Mouse (Mus musculus) kidney, embryonic 14.5 days (tissue): ENCODE data around the gene Cyp4x1. TPM values are rescaled to one million over a fixed set of nuclear protein-coding genes. Genes with fewer than 3 reads are reported as not detected.

Experiments
- ATAC-seq: fragments of 200-750 bp; cut with Nextera tagmentation; 2 replicates; pipeline ENCODE4 v1.8.0; 2017; ENCODE audit warnings: moderate number of reproducible peaks, mild to moderate bottlenecking, moderate TSS enrichment, moderate library complexity; ENCODE audit not compliant: low FRiP score, low TSS enrichment
- H3K27ac ChIP-seq: fragments of 300-500 bp; sonication (generic); 2 replicates; pipeline ENCODE4 v1.5.1; 2014; ENCODE audit warnings: low read depth, mild to moderate bottlenecking, low read length, moderate library complexity, mixed read lengths
- H3K27me3 ChIP-seq: fragments of 300-500 bp; sonication (generic); 2 replicates; pipeline ENCODE4 v1.6.1; 2014; ENCODE audit warnings: mild to moderate bottlenecking, low read length; ENCODE audit not compliant: control insufficient read depth, insufficient read depth
- H3K36me3 ChIP-seq: fragments of 300-500 bp; sonication (generic); 2 replicates; pipeline ENCODE4 v1.6.1; 2014; ENCODE audit warnings: low read length, mixed read lengths; ENCODE audit not compliant: control insufficient read depth, insufficient read depth
- H3K4me1 ChIP-seq: fragments of 300-500 bp; sonication (generic); 2 replicates; pipeline ENCODE4 v1.6.1; 2014; ENCODE audit warnings: low read length, mixed read lengths; ENCODE audit not compliant: control insufficient read depth, insufficient read depth
- H3K4me2 ChIP-seq: fragments of 300-500 bp; sonication (generic); replicated peaks from 2 replicates; pipeline ENCODE4 v1.6.1; 2014; ENCODE audit warnings: low read depth, mild to moderate bottlenecking, low read length
- H3K4me3 ChIP-seq: fragments of 300-500 bp; sonication (generic); 2 replicates; pipeline ENCODE4 v1.5.1; 2014; ENCODE audit warnings: mild to moderate bottlenecking, low read length
- H3K9ac ChIP-seq: fragments of 300-500 bp; sonication (generic); 2 replicates; pipeline ENCODE4 v1.6.1; 2014; ENCODE audit warnings: low read depth, mild to moderate bottlenecking, low read length, moderate library complexity
- H3K9me3 ChIP-seq: fragments of 300-500 bp; sonication (generic); 2 replicates; pipeline ENCODE4 v1.6.1; 2016; ENCODE audit warnings: low read length; ENCODE audit not compliant: control insufficient read depth
- WGBS: fragments of 180-500 bp; shearing (Covaris S2); extraction: QIAGEN DNeasy Blood & Tissue Kit; methylation state at CpG from one replicate; pipeline ENCODE4 v1.1.7; 2014; 5-methylcytosine and 5-hydroxymethylcytosine counted together
- polyA plus RNA-seq: library from polyadenylated mRNA; unstranded; fragments of >200 nt; fragmentation: Nextera tagmentation; extraction: Ambion mirVana; gene quantifications from 2 replicates; pipeline ENCODE4 v1.2.1, GENCODE M21; 2014

The Cyp4x1 gene
- polyA plus RNA-seq, 1 experiment from 2014 or later, result 0.54 TPM

- H3K9me3 ChIP-seq, result no peaks in the 10 kb centered on the region
- 1% methylated on average over 29 of the region's 31 CpGs for WGBS
- peak overlapping the region; percentile 32; the same call in 1 of the 2 replicates for H3K9ac ChIP-seq
- H3K4me3 ChIP-seq, result peak overlapping the region; percentile 43
- peak overlapping the region; percentile 89 for H3K4me2 ChIP-seq
- peaks cover 20% of the 10 kb centered on the region for H3K27me3 ChIP-seq
- peak; percentile 82 for ATAC-seq
- no peaks in the 10 kb centered on the region for H3K36me3 ChIP-seq
- H3K4me1 ChIP-seq, result peaks cover 17% of the 10 kb centered on the region; the same call in 1 of the 2 replicates
- H3K27ac ChIP-seq, result peak overlapping the region; percentile 71; the same call in 1 of the 2 replicates
These were observed 38.2 kb downstream of the Cyp4x1 start for GRCm38 (mm10) chr4:115095671-115096434.

DNA sequence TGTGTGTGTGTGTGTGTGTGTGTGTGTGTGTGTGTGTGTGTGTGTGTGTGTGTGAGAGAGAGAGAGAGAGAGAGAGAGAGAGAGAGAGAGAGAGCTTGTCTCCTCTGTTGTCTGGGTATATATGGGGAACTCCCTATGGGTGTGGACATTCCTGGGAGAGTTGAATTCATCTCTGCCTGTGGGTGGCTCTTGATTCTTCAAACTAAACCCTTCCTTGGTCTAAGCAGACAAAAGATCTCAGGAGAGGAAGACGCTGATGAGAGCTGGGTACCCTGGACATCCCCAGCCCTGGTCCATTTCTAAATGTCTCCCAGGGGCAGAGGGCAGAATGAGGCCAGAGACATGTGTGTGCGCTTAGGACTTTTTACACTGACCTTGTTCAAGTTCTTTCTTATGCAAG lies 40.0 kb downstream of the Cyp4x1 start:
- H3K4me3 ChIP-seq, result no peak overlapping the region
- 89% methylated on average over 2 of the region's 2 CpGs for WGBS
- H3K9ac ChIP-seq, result no peak overlapping the region
- H3K36me3 ChIP-seq, result no peaks in the 10 kb centered on the region
- no peaks in the 10 kb centered on the region for H3K9me3 ChIP-seq
- peaks cover 21% of the 10 kb centered on the region for H3K27me3 ChIP-seq
- H3K4me2 ChIP-seq, result no peak overlapping the region
- no peak for ATAC-seq
- H3K27ac ChIP-seq, result no peak overlapping the region
- H3K4me1 ChIP-seq, result peaks cover 19% of the 10 kb centered on the region; the same call in 1 of the 2 replicates

DNA sequence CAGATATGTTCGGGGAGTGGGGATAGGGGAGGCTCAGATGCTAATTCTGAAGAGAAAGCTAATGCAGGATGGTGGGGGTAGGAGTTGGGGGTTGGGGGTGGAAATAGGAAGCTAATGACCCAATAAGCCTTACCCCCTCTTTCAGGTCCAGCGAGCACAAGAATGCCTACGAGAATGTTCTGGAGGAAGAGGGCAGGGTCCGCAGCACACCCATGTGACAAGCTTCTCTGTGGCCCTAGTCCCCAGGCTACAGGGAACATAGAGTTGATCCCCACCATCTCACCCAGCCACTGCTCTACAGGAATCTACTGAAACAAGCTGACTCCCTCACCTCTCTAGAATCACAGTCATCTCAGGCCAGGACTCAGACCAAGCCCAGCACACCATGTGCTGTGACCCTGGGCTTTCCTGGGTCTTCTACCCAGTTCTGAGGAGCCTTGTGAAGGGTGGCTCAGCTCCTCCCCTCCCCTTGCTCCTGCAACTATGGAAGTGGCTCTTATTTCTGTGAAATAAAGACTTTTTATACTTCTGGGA lies 40.7 kb downstream of the Cyp4x1 start:
- Histone ChIP-seq H3K36me3 (no peaks in the 10 kb centered on the region), H3K9me3 (no peaks in the 10 kb centered on the region), H3K4me1 (peaks cover 22% of the 10 kb centered on the region; the same call in 1 of the 2 replicates), H3K27me3 (peaks cover 28% of the 10 kb centered on the region), H3K4me2 (no peak overlapping the region), H3K9ac (no peak overlapping the region), H3K27ac (no peak overlapping the region), H3K4me3 (no peak overlapping the region)
- ATAC-seq, result no peak
- 54% methylated on average over 4 of the region's 4 CpGs for WGBS

GRCm38 (mm10) chr4:115091806-115092205 lies 42.3 kb downstream of the Cyp4x1 start:
- no peak for ATAC-seq
- H3K27ac ChIP-seq, result no peak overlapping the region
- peaks cover 19% of the 10 kb centered on the region; the same call in 1 of the 2 replicates for H3K4me1 ChIP-seq
- no peak overlapping the region for H3K4me2 ChIP-seq
- H3K9ac ChIP-seq, result no peak overlapping the region
- H3K9me3 ChIP-seq, result no peaks in the 10 kb centered on the region
- H3K36me3 ChIP-seq, result no peaks in the 10 kb centered on the region
- peaks cover 35% of the 10 kb centered on the region for H3K27me3 ChIP-seq
- no peak overlapping the region for H3K4me3 ChIP-seq
- WGBS, result 78% methylated on average over 3 of the region's 3 CpGs

GRCm38 (mm10) chr4:115090592-115090991 lies 43.5 kb downstream of the Cyp4x1 start:
- Histone ChIP-seq H3K27ac (no peak overlapping the region), H3K4me2 (no peak overlapping the region), H3K4me1 (0 out of 2 replicates have a peak, but pooled peaks cover 8% of the 10 kb centered on the region), H3K27me3 (peaks cover 26% of the 10 kb centered on the region), H3K4me3 (no peak overlapping the region), H3K9ac (no peak overlapping the region), H3K36me3 (no peaks in the 10 kb centered on the region), H3K9me3 (no peaks in the 10 kb centered on the region)
- 55% methylated on average over 2 of the region's 2 CpGs for WGBS
- peak; percentile 26; the same call in 1 of the 2 replicates for ATAC-seq

GRCm38 (mm10) chr4:115088611-115089338 lies 45.3 kb downstream of the Cyp4x1 start, which contains the start of gene Pdzk1ip1:
Gene Pdzk1ip1 (plus strand): TSS chr4:115088708.
- Histone ChIP-seq H3K4me3 (peak within 1 kb of the TSS; percentile 12), H3K4me2 (peak within 1 kb of the TSS; percentile 26), H3K27me3 (peaks cover 21% of the 10 kb centered on the region), H3K9ac (peak within 1 kb of the TSS; percentile 34; the same call in 1 of the 2 replicates), H3K9me3 (no peaks in the 10 kb centered on the region), H3K4me1 (0 out of 2 replicates have a peak, but pooled peaks cover 6% of the 10 kb centered on the region), H3K27ac (peak within 1 kb of the TSS; percentile 37; the same call in 1 of the 2 replicates), H3K36me3 (no peaks in the 10 kb centered on the region)
- 9% methylated on average over 11 of the region's 11 CpGs for WGBS
- peak; percentile 5; the same call in 1 of the 2 replicates for ATAC-seq

GRCm38 (mm10) chr4:115086763-115087415 lies 47.2 kb downstream of the Cyp4x1 start:
- no peak overlapping the region for H3K4me3 ChIP-seq
- no peak overlapping the region for H3K27ac ChIP-seq
- 0 out of 2 replicates have a peak, but pooled peaks cover 6% of the 10 kb centered on the region for H3K4me1 ChIP-seq
- ATAC-seq, result no peak
- no peak overlapping the region for H3K4me2 ChIP-seq
- H3K27me3 ChIP-seq, result peaks cover 18% of the 10 kb centered on the region
- 61% methylated on average over 3 of the region's 3 CpGs for WGBS
- H3K9me3 ChIP-seq, result no peaks in the 10 kb centered on the region
- no peaks in the 10 kb centered on the region for H3K36me3 ChIP-seq
- H3K9ac ChIP-seq, result no peak overlapping the region

- H3K9ac ChIP-seq, result no peak overlapping the region
- H3K4me2 ChIP-seq, result no peak overlapping the region
- H3K27ac ChIP-seq, result no peak overlapping the region
- ATAC-seq, result no peak
- H3K4me1 ChIP-seq, result 0 out of 2 replicates have a peak, but pooled peaks cover 6% of the 10 kb centered on the region
- H3K9me3 ChIP-seq, result no peaks in the 10 kb centered on the region
- no peak overlapping the region for H3K4me3 ChIP-seq
- H3K36me3 ChIP-seq, result no peaks in the 10 kb centered on the region
- 72% methylated on average over 4 of the region's 4 CpGs for WGBS
- peaks cover 18% of the 10 kb centered on the region for H3K27me3 ChIP-seq
These were observed 47.8 kb downstream of the Cyp4x1 start for GRCm38 (mm10) chr4:115086257-115086656.
